Mouse (Mus musculus) left cerebral cortex, adult 8-10 months (tissue): ENCODE data around the gene 5730409E04Rik. TPM values are rescaled to one million over a fixed set of nuclear protein-coding genes. Genes with fewer than 3 reads are reported as not detected.

Experiments
- DNase-seq, 2 experiments: peaks; one replicate each; pipeline ENCODE4 v3.0.0; 2022; ENCODE audit warnings: low spot score in 2 of 2
- microRNA-seq, 2 experiments: library from miRNA; unstranded; fragments of <30 nt; microRNA quantifications; one replicate each; pipeline ENCODE4 v1.2.0; 2022
- total RNA-seq, 4 experiments: library from RNA; stranded (reverse); gene quantifications; 2 replicates each; pipeline ENCODE4 v1.2.4; 2022

5730409E04Rik gene
- total RNA-seq, 4 experiments from 2014 or later, result 75.6 to 81.7 (median 76.6) TPM

- no peak for DNase-seq
Observed at GRCm38 (mm10) chr4:126636330-126636729, 26.7 kb downstream of the 5730409E04Rik start.

GRCm38 (mm10) chr4:126637446-126637845, 27.8 kb downstream of the 5730409E04Rik start:
- DNase-seq, result no peak

- no peak for DNase-seq
Observed at GRCm38 (mm10) chr4:126639339-126639738, 29.7 kb downstream of the 5730409E04Rik start.

GRCm38 (mm10) chr4:126641901-126642300, 32.3 kb downstream of the 5730409E04Rik start:
- DNase-seq, result peak; percentile 13 to 74

GRCm38 (mm10) chr4:126643815-126644214, 34.2 kb downstream of the 5730409E04Rik start:
- DNase-seq, result no peak

GRCm38 (mm10) chr4:126644333-126644963, 34.8 kb downstream of the 5730409E04Rik start:
- no peak for DNase-seq

- no peak for DNase-seq
Observed at GRCm38 (mm10) chr4:126647996-126648910, 38.6 kb downstream of the 5730409E04Rik start.

- DNase-seq, result no peak
Observed at GRCm38 (mm10) chr4:126653148-126653547, 43.5 kb downstream of the 5730409E04Rik start.

GRCm38 (mm10) chr4:126655356-126655755, 45.7 kb downstream of the 5730409E04Rik start:
- DNase-seq, result no peak

- no peak for DNase-seq
Observed at GRCm38 (mm10) chr4:126661249-126661648, 51.6 kb downstream of the 5730409E04Rik start.

Small RNAs within 50 kb of the gene (microRNA-seq; reads per million reads assigned to microRNA genes)
- 0 reads per million in 2 experiments for gene Mir7119

Other genes starting within 250 kb of the 5730409E04Rik start
- gene Ago3, start 180.3 kb upstream of the 5730409E04Rik start, total RNA-seq, result 10 to 100 TPM; 28.9 to 38.8 (median 32.1) TPM
- 10 to 100 TPM; 48.5 to 57.9 (median 50.4) TPM for gene Ago1, start 141.2 kb upstream of the 5730409E04Rik start, total RNA-seq
- gene Ago4, start 76.3 kb upstream of the 5730409E04Rik start, total RNA-seq, result 1 to 10 TPM; 7.1 to 8.8 (median 7.7) TPM
- 1 to 10 TPM; 2.3 to 3.3 (median 3.0) TPM for gene Clspn, start 52.9 kb upstream of the 5730409E04Rik start, total RNA-seq
- 100 to 1,000 TPM in 3 of 4 experiments, 10 to 100 TPM in 1; 84.9 to 112 (median 104) TPM for gene Psmb2, start 67.8 kb downstream of the 5730409E04Rik start, total RNA-seq
- not detected for gene Tfap2e, start 126.4 kb downstream of the 5730409E04Rik start, total RNA-seq
- 100 to 1,000 TPM; 980 to 990 (median 985) TPM for gene Ncdn, start 143.6 kb downstream of the 5730409E04Rik start, total RNA-seq
- gene AU040320, start 143.7 kb downstream of the 5730409E04Rik start, total RNA-seq, result 10 to 100 TPM; 62.6 to 66.9 (median 65.0) TPM